Mouse (Mus musculus) B cell, adult 67 days (primary cell): ENCODE measurements around the gene Gm8267. TPM values are rescaled to one million over a fixed set of nuclear protein-coding genes. Genes with fewer than 3 reads are reported as not detected.

Source experiments
- total RNA-seq, 2 experiments: library from RNA; stranded (reverse); gene quantifications; 4 replicates each; pipeline ENCODE4 v1.2.4; 2023

The Gm8267 gene
- total RNA-seq, result not detected

DNA sequence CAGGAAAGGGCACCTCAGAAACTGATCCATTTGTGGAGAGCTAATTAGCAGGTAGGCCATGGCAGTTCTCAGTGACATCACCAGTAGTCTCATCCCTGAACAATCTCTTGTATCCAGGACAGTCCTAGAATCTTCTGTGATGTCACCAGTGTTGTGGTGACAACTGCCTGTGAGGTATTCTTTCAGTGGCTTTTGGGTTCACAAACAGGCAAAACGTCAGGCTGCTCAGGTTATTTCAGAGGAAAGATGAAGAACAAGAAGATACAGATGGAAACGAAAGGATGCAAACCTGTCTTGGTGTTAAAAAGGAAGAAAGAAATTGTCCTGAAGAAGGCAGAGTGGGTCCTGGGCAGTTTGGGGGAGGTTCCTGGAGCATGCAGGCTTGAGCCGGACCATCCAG lies at the start of gene Gm8267:
Gene Gm8267, minus strand, starts transcription at position 101 of the 400 bp plus-strand sequence.

DNA sequence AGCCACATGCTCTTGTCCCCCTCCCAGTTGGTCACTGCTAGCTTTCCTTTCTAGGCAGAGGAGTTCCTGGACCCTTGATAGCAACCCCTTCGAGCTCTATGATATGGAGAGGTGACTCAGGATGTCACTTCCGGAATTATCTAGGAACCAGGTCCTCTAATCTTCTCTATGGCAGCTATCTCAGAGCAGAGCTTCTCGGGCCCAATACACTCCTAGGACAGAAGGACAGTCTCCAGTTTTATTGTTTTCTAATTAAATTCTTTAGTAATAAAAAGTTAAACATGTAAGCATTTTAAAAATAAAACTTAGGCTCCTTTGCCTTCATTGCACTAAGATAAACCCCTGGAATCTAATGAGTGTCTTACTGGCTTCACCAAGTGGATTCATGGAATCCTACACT lies 43.8 kb downstream of the Gm8267 start, which contains the start of gene Gm8257:
Gene Gm8257, minus strand, starts transcription at position 101 of the 400 bp plus-strand sequence.

Other genes starting within 250 kb of the Gm8267 start
- not detected for gene Gm17093, start 232.1 kb downstream of the Gm8267 start, total RNA-seq
- gene Gm8247, start 167.2 kb downstream of the Gm8267 start, total RNA-seq, result not detected
- not detected for gene Gm5624, start 122.4 kb downstream of the Gm8267 start, total RNA-seq
- gene Gm8257, start 43.9 kb downstream of the Gm8267 start, total RNA-seq, result not detected
- not detected for gene Ptgdr, start 109.0 kb upstream of the Gm8267 start, total RNA-seq
- gene Ptger2, start 237.9 kb upstream of the Gm8267 start, total RNA-seq, result 1 to 10 TPM; 1.1 to 1.7 TPM